Mouse (Mus musculus) lung, postnatal 0 days (tissue): ENCODE data around the gene Casp2.

Experiments used
- CTCF ChIP-seq: IDR thresholded peaks from 2 replicates; pipeline ENCODE4 v1.5.1; 2016; ENCODE audit warnings: antibody characterized with exemption, mild to moderate bottlenecking
- EP300 ChIP-seq: IDR thresholded peaks from 2 replicates; pipeline ENCODE4 v1.6.1; 2016; ENCODE audit warnings: antibody characterized with exemption, mild to moderate bottlenecking, control low read depth

GRCm38 (mm10) chr6:42295549-42296094, 30.8 kb downstream of the Casp2 start:
- TF ChIP-seq CTCF, result no peak
- TF ChIP-seq EP300, result 0 out of 2 replicates have a peak, but pooled peaks have one; percentile 11
